Mouse (Mus musculus) cerebellum, adult 9-11 months (tissue): ENCODE results near the gene Dlx5.

Experiments
- DNase-seq: peaks from one replicate; pipeline ENCODE4 v3.0.0; 2022

Gene Dlx5

DNA sequence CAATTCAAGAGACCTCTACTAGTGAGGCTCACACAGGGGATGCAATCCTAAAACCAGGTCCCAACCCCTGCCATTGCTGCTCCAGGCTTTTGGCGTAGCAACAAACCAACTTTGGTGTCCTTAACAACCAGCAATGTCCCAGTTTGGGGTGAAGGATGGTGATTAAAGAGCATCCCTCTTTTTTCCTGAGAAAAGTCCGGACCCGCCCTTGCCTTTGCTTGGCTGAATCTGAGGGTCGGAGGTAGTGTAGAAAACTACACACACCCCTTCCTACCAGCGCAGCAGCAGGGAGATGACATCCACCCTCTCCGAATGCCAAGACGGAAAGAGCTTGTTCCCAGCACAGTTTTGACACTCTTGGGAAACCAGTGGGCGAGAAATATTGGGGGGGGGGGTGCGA, 6.2 kb downstream of the Dlx5 start:
- DNase-seq, result no peak

DNA sequence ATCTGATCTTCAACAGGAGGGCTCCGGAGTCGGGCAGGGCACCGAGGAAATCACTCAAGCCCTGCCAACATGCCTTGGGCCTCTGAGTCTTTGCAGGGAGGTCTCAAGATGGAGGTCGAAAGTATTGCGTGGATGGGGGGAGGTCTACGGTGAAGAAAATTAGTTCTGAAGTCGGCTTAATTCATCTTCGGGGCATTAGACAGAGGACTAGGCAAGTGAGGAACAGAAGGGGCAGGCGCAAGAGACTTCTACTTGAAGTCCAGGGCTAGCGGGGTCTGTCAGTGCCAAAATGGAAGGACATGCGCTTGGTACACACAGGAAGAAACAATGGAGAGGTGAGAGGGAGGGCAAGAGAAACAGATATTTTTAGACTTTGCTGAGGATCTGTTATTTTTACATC, 6.7 kb downstream of the Dlx5 start:
- no peak for DNase-seq

DNA sequence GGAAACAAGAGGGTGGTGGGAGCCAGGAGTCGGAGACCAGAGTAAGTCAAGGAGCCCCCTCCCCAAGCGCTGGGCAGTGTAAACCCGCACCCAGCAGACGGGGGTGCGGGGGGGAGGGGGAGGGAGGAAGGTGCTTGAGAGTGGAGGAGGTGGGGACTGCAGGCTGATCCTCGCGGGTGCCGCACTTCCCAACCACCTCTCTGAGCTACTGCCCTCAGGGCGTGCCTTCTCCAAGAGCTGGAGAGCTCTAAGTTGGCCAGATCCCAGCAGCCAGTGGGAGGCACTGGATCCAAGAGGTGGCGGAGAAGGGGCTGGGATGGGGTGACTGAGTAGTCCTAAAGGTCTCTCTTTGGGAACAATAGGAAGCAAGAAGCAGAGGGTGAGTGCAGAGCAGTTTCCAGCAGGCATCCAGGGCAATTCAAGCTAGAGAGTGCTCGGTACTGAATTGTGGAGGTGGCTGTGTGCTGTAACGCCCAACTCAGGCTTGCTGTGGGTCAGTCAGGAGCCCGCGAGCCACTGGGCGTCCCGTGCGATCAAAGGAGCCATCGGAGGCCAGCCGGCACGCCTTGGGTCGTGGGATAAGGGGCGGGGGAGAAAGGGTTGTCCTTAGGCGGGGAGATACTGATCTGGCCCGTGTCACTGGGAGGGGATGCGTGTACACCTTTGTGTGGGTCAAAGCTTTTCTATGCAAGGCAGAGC, 7.7 kb downstream of the Dlx5 start:
- DNase-seq, result no peak

DNA sequence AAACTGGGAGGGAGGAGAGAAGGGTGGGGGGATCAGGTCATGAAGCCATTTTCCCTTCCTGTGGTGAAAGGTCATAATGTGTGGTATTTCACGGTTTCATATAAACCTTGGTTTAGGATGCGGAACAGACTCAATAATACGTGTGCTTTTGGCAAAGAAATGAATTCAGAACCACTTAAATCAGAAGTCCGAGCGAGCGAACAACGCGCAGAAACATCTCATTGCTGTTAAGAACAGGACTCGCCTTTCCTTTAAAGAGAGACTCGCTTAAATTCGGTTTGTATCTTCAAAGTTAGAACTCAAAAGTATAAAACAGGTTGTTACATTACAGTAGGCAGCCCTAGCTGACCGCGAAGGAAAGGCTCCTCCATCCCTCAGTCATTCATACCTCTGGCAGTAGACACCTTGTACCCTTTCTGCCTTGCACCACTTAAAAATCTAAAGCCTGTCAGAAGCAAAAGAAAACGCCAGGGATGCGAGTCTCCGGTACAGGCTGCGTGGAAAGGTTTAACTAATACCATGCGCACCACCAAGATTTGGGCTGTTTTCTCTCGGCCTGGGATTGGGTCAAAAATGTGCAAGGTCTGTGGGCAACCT, 8.3 kb downstream of the Dlx5 start:
- no peak for DNase-seq

DNA sequence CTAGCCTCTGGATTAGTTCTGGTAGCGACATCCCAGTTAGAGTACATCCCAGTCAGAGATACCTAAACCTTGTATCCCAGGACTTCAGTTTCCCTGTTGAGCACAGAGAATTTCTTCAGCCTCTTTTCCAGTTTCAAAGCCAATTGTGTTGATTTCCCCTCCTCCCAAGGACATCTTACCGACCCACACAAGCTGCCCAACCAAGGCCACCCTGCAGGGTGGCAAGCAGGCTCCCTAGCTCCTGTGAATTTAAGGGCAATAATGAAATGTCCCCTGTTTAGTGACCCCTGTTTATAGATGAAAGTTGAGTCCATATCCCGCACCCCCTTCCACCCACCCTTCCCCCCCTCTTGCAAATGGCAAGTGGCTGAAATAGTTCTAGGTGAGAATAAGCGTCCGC, 9.0 kb downstream of the Dlx5 start:
- no peak for DNase-seq

DNA sequence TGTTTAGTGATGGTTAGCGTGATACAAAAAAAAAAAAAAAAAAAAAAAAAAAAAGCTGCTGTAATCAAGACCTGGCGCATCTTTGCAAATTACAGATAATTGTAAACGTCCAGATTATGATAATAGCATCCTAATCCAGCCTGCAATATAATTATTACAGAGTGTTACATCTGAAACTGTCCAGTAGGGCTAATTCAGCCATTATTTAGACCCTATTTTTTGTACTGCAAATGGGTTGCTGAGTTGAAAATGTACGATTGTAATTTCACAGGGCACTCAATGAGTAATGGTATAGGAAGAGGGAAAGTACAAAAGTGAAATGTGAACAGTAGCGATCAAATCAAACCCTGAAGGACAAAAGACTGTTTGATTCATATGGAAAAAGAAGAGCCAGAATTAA, 10.2 kb downstream of the Dlx5 start:
- no peak for DNase-seq

DNA sequence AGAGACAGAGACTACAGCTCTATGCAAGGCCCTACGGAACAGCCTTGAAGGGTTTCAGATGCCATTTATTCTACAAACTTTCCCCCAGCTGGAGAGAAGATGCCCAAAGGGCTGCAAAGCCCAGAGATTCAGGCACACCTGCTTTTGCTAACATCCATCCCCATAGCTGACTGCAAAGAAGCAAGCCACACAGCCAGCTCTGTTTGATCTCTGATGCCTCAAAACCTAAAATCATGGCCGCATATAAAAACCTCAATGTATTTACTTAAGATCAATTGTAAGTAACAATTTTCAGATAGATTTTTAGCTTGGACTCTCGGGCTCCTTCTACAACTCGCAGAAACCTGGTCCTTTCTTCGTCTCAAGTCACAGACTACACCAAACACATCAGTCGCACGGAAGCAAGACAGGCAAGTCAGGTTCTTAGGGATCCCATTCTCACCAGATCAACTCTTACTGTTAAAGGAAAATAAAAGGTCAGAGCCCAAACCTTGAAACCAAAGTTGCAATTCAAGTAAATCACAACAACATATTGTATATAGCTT, 10.9 kb downstream of the Dlx5 start:
- DNase-seq, result no peak

DNA sequence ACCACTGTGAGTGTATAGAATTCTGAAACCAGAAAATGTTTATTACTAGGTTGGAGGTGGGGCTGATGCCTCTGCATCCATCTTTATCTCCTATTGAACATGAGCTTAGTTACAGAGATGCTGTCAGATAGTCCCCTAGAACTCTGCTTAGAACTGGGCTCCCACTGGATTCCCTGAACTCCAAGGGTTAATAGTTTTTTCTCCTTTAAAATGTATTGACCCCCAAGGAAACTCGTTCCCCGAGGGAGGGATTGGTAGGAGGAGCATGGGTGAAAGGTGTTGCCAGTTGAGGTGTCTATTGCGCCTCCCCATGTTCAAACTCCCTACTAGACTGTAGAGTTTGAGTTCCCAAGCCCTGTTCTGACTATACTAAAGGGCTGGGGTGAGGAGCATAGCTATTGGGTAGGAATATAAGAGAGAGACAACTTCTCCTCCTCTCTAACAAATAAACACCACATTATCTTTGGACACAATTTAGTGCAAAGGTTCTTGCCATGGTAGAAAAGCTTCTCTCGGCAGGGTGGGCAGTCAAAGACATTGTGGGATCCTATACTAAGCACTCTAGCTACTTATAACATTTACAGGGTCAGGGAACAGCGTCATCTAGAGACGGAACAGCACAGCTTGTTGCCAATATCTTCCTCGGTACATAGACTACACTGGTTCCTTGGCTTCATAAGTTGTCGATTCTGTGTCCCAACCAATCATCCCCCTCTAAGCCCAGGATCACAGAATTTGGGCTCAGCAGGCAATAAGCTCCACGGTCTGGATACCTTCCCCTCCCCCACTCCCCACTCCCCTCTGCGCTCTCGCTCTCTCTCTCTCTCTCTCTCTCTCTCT, 11.7 kb downstream of the Dlx5 start:
- no peak for DNase-seq

DNA sequence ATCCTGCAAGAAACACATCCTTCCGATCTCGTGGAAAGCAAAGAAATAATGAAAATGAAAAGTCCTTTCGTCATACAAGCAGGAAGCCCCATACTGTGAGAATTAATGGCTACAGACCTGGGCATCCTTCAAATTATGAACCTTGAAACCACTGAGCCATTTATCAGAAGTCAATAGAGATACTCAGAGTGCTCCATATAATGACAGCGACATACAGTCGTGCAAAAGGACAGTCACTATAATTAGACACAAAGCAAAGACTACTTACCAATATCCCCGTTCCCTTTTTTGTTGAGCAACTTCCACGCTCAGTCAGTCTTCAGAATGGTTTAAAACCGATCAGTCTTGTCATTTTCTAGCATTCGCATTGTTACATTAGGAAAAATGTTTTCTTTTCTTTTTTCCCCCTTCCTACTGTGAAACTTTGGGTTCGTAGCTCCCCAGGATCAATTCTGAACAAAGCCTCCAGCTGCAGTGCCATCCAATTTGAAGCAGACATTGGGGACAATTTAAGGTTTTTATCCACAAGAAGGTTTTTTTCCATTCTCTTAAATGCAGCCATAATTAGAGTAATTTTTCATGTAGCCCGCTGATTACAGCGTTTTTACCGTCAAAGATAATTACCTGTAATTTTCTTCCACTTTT, 12.7 kb downstream of the Dlx5 start:
- DNase-seq, result no peak

DNA sequence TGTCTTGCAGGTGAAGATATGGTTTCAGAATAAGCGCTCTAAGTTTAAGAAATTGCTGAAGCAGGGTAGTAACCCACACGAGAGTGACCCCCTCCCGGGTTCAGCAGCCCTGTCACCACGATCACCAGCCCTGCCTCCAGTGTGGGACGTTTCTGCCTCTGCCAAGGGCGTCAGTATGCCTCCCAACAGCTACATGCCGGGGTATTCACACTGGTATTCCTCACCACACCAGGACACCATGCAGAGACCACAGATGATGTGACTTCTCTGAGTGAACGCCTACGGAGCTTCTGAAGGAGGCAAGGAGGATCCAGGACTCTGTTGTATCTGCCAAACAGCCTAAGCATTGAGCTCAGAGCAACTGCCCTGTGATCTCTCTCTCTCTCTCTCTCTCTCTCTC, 14.9 kb downstream of the Dlx5 start:
- no peak for DNase-seq

DNA sequence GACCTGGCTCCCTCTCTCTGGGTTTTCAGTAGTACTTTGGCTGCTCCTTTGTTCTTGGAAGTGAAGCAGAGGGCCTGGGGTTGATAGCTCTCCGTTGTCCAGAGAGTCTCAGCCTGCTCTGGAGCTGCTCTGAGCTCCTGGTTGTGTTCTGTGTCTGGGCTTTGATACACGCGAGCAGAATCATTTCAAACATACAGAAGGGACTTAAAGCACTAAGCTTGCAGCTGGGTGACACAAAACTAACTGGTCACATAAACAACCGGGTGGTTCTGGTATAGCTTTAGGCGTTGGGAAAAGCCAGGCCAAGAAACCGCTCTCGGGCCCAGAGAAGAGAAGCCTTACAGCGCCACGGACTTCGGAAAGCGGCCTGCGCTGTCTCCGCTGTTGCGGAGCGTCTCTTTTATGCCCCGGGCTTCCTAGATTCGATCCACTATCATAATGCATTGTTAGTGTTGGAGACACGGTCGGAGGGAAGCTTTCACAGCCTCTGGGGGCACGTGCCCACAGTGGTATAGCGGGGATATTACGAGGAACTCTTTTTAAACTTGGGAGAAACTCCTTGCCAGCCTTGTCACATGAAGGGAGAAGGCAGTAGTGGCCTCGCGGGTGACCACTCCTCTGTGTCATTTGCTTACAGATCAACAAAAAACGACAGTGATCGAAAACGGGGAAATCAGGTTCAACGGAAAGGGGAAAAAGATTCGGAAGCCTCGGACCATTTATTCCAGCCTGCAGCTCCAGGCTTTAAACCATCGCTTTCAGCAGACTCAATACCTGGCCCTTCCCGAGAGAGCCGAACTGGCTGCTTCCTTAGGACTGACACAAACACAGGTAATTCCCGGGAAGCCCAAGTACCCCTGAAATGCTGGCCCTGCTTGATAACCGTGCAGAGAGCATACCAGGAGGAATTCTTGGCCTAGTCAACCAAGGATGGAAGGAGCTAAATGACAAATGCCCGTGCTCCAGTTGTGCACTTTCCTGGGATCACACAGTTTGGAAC, 17.1 kb downstream of the Dlx5 start:
- DNase-seq, result no peak

DNA sequence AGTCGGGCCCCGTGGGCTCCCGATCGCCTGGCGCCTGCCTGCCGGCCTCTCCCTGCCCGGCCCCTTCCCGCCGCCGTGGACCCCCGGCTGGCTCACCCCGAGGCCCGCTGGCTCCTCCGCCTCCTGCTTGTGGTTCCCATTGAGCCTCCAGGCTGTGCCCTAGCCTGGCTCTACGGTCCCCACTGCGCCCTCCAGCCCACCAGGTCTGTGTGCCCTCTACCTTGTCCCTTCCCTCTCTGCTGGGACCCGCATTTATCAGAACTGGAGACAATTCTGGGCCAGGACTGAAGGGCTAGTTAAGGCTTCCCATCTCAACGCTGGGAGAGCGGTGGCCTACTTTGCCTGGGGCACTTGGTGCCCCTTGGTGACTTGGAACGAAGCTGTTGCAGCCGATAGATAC, 17.9 kb downstream of the Dlx5 start:
- no peak for DNase-seq

DNA sequence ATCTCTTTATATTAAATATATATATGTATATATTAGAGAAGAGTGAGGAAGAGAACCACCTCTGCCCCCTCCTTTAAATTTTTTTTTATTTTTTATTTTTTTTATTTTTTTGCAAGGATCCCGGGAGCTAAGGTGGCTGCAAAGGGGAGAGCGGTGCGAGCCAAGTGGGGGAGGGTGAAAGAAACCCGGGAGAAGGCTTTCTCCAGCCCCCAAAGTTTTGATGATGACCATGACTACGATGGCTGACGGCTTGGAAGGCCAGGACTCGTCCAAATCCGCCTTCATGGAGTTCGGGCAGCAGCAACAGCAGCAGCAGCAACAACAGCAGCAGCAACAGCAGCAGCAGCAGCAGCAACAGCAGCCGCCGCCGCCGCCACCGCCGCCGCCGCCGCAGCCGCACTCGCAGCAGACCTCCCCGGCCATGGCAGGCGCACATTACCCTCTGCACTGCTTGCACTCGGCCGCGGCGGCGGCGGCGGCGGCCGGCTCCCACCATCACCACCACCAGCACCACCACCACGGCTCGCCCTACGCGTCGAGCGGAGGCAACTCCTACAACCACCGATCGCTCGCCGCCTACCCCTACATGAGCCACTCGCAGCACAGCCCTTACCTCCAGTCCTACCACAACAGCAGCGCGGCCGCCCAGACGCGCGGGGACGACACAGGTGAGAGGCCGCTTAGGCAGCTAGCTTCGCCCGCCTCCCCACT, 18.6 kb downstream of the Dlx5 start, which contains the start of gene Dlx6:
Gene Dlx6 (plus strand): TSS at position 175 of the 711 bp plus-strand sequence.
- no peak for DNase-seq

DNA sequence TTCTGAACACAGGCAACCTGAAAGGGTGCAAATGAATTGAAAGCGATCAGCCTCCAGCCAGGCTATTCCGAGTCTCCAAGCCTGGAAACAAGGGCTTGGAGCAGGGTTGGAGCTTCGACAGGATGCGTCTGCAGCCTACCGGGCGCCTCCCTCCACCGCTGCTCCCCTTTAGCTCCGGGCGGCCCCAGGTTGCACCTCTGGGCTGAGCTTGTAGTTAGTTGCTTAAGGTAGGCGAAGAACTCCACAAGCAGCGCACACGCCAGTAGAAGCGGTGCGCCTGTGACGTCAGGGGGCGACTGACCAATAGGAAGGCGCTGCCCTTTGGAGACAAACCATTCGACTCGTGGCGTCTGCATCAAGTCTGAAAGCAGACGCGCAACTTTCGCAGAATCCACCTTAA, 19.3 kb downstream of the Dlx5 start:
- DNase-seq, result no peak

DNA sequence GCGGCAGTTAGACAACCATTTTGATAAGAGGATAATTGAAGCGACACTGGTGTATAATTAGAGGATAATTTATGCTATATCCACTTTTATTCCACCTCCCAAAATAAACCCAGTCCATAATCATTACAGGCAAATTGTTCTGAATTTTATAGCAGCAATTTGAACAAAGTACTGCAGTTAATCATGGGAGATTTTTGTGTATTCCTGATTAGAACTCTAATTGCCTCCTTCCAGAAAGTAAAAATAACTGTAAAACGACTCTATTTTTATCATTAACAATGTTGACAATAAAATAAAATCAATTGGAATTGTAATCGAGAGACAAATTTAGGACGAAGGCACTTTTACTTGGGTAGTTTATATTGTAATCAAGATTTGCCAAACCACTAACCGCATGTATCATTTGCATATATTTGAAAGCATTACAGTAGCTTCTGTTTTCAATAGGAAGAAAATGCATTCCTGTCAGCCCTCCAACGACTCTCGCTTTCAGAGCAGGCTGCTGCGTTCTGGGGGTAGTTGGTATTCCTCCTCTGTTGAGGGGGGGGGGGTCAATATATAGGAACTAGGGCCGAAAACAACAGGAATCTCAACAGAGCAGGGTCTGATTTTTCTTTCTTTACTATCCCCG, 20.0 kb downstream of the Dlx5 start:
- no peak for DNase-seq

DNA sequence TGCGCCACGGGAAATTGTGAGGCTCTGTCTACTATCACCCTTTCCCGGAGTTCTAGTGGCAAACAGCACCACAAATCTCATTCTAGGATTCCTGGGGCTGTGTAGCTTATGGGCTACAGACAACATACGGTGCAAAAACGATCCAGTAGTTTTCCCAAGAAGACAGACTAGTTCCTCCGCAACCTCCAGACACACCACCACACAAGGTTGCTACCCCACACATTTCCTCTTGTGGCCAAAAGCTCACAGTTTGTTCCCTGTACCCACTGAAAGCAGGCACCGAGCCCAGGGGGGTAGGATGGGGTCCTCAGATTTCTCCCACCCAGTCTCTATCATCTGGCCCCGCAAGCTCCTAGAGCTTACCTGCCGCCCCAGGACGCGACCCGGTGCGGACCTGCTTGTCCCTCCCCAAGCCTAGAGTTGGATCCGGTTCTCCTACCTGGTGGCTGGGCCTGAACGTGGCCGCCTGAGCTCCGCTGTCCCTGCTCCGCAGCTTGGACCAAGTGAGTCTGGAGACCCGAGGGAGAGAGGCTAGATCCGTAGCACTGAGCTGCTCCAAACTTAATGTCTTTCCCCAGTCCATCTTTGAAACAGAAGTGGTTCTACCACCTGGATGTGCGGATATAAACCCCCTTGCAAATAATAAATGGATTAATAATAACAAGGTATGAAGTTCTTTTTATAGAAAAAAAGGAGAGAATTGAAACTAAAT, 20.6 kb downstream of the Dlx5 start:
- DNase-seq, result no peak

DNA sequence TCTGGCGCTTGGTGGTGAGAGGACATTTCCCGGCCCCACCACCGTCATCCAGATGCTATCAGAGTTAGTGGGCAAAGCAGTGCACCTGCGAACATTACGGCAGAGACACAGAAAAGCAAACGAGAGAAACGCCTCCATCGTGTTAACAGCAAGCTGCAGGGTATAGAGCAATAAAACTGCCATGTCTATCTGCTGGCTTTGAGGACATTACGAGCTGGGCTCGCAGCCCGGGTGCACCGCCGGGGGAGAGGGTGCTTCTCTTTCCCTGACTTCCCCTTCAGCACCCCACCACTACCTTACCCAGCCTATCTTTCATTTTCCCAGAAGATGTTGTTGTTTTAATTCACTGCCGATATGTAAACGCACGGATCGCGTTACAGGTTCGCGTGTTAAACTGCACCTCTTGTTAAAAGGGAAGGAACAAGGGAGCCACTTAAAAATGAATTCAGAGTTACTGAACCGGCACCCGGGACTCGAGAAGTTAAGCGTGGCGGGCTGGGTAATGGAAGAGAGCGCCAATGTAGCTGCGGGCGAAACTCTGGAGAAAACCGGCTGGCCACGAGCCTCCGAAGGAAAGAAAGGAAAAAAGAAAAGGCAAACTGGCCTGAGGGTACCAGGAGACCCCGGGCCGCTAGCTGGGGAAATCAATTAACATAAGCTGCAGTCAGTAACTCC, 21.3 kb downstream of the Dlx5 start:
- DNase-seq, result no peak

DNA sequence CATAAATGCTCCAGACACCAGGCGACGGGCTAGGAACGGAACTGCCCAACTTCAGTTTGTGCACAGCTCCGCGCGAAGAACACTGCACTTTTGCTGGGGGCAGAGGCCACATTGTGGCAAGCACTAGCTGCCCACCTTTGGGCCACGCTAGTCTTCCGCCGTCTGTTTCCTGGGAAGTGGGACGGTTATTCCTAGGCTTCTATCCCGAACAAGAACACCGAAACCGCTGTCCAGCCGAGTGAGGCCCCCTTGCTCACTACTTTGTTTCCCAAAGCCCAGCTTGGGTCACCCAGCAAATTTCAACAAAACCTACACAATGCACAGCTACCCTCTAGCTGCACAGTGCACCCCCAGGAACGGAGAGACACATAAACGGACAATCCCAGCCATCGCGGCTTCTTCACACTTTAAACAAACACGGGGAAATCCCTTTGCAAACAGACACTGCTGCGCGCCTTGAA, 21.9 kb downstream of the Dlx5 start:
- DNase-seq, result no peak
